Mouse (Mus musculus) neutrophil, adult 83 days (primary cell): Measurements from ENCODE around the gene A930018P22Rik. TPM values are rescaled to one million over a fixed set of nuclear protein-coding genes. Genes with fewer than 3 reads are reported as not detected.

Experiments used
- total RNA-seq, 2 experiments: library from RNA; stranded (reverse); gene quantifications; one replicate each; pipeline ENCODE4 v1.2.4; 2023

The A930018P22Rik gene
- not detected for total RNA-seq

DNA sequence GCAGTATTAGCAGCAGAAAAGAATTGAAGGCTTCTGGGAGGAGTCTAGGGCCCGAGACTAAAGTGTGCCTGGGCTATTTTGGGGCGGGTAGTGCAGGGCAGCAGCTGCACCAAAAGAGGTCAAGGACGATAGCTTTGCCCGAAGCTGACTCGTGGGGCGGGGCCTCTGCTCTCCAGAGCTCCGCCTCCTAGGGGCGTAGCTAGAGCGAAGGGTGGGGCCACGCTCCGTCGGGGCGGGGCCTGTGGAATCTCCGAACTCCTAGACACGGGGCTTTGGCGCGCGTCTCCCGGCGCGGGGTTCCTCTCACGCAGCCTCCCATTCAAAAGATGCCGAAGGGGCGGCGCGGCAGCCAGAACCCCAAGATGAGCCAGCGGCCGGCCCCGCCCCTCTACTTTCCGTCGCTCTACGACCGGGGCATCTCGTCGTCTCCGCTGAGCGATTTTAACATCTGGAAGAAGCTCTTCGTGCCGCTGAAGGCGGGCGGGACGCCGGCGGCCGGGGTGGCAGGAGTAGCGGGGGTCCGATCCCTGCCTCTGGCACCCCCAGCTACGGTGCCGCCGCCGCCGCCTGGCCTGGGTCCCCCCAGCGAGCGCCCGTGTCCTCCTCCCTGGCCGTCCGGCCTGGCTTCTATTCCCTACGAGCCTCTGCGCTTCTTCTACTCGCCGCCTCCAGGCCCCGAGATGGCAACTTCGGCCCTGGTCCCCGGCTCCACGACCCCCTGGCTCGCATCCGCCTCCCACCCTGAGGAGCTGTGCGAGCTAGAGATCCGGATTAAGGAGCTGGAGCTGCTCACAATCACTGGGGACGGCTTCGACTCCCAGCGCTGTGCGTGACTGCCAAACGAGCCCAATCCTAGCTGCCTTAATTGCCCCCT is at the start of gene A930018P22Rik:
TSS of gene A930018P22Rik (plus strand) at position 265 of the 874 bp plus-strand sequence.

DNA sequence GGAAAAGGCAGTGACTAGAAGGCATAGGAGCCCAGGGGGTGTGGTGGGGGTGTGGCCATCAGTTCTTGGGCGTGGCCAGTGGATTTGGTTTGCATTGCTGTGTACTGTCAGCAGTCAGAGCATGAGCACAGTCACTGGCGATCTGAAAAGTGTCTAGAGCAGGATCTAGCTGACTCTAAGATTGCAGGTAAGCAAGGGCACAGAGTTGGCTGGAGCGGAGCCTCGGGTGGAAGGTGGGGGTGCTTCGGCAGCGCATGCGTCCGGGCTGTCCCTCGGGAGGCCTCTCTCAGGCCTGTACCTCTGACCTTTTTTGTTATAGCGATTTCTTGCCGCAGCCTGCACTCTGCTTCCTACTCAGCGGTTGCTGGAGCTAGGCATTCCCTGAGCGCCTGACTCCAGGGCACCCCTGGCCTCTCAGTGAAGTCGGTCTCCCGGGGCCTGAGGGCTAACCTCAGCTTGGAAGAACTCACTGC is 26.8 kb upstream of the A930018P22Rik start, which contains the start of gene Cd59a:
TSS of gene Cd59a (plus strand) at position 61 of the 473 bp plus-strand sequence.

Other genes starting within 250 kb of the A930018P22Rik start
- 10 to 100 TPM; 89.4 to 90.2 TPM for gene Lmo2, start 164.8 kb upstream of the A930018P22Rik start, total RNA-seq
- 10 to 100 TPM; 34.6 to 35.7 TPM for gene Fbxo3, start 95.0 kb upstream of the A930018P22Rik start, total RNA-seq
- gene 4931422A03Rik, start 94.4 kb upstream of the A930018P22Rik start, total RNA-seq: not detected
- gene Gm10912, start 56.9 kb upstream of the A930018P22Rik start, total RNA-seq: not detected
- gene Gm10799, start 54.2 kb upstream of the A930018P22Rik start, total RNA-seq: not detected
- 1 to 10 TPM in 1 of 2 experiments, not detected in 1; 1.9 TPM for gene Cd59b, start 52.9 kb upstream of the A930018P22Rik start, total RNA-seq
- gene Cd59a, start 27.0 kb upstream of the A930018P22Rik start, total RNA-seq: 1 to 10 TPM in 1 of 2 experiments, under 1 TPM in 1; 0.71 to 1.4 TPM